Mouse (Mus musculus): Measurements from ENCODE around the gene Slc17a3. TPM values are rescaled to one million over a fixed set of nuclear protein-coding genes. Genes with fewer than 3 reads are reported as not detected.

Slc17a3 gene
- polyA plus RNA-seq, 1 experiment from 2014 or later = not detected

GRCm38 (mm10) chr13:23889011-23889605 lies 49.9 kb downstream of the Slc17a3 start:
- H3K9ac ChIP-seq (replicated peaks; ENCODE audit: low read length) = no peak overlapping the region
- ATAC-seq (ENCODE audit: low FRiP score, low TSS enrichment) = no peak
- H3K4me2 ChIP-seq (ENCODE audit: low read length) = no peak overlapping the region
- no peak overlapping the region for H3K4me3 ChIP-seq (replicated peaks; ENCODE audit: low read depth, low read length)
- H3K27me3 ChIP-seq (ENCODE audit: control insufficient read depth, insufficient read depth, low read length) = no peaks in the 10 kb centered on the region
- H3K36me3 ChIP-seq (ENCODE audit: control insufficient read depth, insufficient read depth, low read length) = no peaks in the 10 kb centered on the region
- no peaks in the 10 kb centered on the region for H3K9me3 ChIP-seq (ENCODE audit: control insufficient read depth, low read length)
- DNase-seq = no peak
- 90% methylated on average over 6 of the region's 6 CpGs for WGBS
- no peak overlapping the region for H3K27ac ChIP-seq (replicated peaks; ENCODE audit: low read depth, low read length)
- no peaks in the 10 kb centered on the region for H3K4me1 ChIP-seq (ENCODE audit: control insufficient read depth, insufficient read depth, low read length)

GRCm38 (mm10) chr13:23892592-23893268 lies 53.5 kb downstream of the Slc17a3 start:
- ATAC-seq (ENCODE audit: low FRiP score, low TSS enrichment) (peak; percentile 11; the same call in 1 of the 2 replicates), DNase-seq (peak; percentile 44)
- WGBS = 8% methylated on average over 9 of the region's 9 CpGs
- Histone ChIP-seq H3K27ac (replicated peaks; ENCODE audit: low read depth, low read length) (no peak overlapping the region), H3K27me3 (ENCODE audit: control insufficient read depth, insufficient read depth, low read length) (no peaks in the 10 kb centered on the region), H3K9ac (replicated peaks; ENCODE audit: low read length) (no peak overlapping the region), H3K9me3 (ENCODE audit: control insufficient read depth, low read length) (no peaks in the 10 kb centered on the region), H3K4me3 (replicated peaks; ENCODE audit: low read depth, low read length) (no peak overlapping the region), H3K36me3 (ENCODE audit: control insufficient read depth, insufficient read depth, low read length) (no peaks in the 10 kb centered on the region), H3K4me2 (ENCODE audit: low read length) (peak overlapping the region; percentile 2; the same call in 1 of the 2 replicates), H3K4me1 (ENCODE audit: control insufficient read depth, insufficient read depth, low read length) (no peaks in the 10 kb centered on the region)

GRCm38 (mm10) chr13:23893269-23893593 lies 54.0 kb downstream of the Slc17a3 start:
- Histone ChIP-seq H3K9ac (replicated peaks; ENCODE audit: low read length) (no peak overlapping the region), H3K9me3 (ENCODE audit: control insufficient read depth, low read length) (no peaks in the 10 kb centered on the region), H3K36me3 (ENCODE audit: control insufficient read depth, insufficient read depth, low read length) (no peaks in the 10 kb centered on the region), H3K4me1 (ENCODE audit: control insufficient read depth, insufficient read depth, low read length) (no peaks in the 10 kb centered on the region), H3K27ac (replicated peaks; ENCODE audit: low read depth, low read length) (no peak overlapping the region), H3K27me3 (ENCODE audit: control insufficient read depth, insufficient read depth, low read length) (no peaks in the 10 kb centered on the region), H3K4me3 (replicated peaks; ENCODE audit: low read depth, low read length) (no peak overlapping the region), H3K4me2 (ENCODE audit: low read length) (peak overlapping the region; percentile 2; the same call in 1 of the 2 replicates)
- 5% methylated on average over 4 of the region's 4 CpGs for WGBS
- DNase-seq (peak; percentile 57), ATAC-seq (ENCODE audit: low FRiP score, low TSS enrichment) (peak; percentile 72; the same call in 1 of the 2 replicates)

DNA sequence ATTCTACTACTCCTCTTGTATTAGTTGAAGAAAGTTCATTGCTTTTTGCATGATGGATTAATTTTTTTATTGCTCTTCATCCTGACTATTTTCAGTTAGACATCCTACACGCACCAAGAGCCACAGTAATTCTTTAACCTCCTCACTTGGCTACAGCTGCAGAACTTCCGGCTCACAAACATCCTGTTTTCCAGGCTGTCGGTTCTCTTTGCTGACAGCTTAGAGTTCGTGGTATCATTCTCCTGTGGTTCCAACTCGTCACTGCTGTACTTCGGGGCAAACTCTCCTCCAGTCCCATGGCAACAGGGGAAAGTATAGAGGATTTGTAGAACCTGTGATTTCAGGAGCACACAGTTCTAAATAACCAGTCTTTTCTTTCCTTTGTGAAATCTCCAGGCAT lies 59.0 kb downstream of the Slc17a3 start:
- Histone ChIP-seq H3K36me3 (ENCODE audit: control insufficient read depth, insufficient read depth, low read length) (no peaks in the 10 kb centered on the region), H3K4me2 (ENCODE audit: low read length) (no peak overlapping the region), H3K27me3 (ENCODE audit: control insufficient read depth, insufficient read depth, low read length) (no peaks in the 10 kb centered on the region), H3K9me3 (ENCODE audit: control insufficient read depth, low read length) (no peaks in the 10 kb centered on the region), H3K4me3 (replicated peaks; ENCODE audit: low read depth, low read length) (no peak overlapping the region), H3K9ac (replicated peaks; ENCODE audit: low read length) (no peak overlapping the region), H3K4me1 (ENCODE audit: control insufficient read depth, insufficient read depth, low read length) (no peaks in the 10 kb centered on the region), H3K27ac (replicated peaks; ENCODE audit: low read depth, low read length) (no peak overlapping the region)
- no peak for DNase-seq
- WGBS = 58% methylated on average over 6 of the region's 6 CpGs
- ATAC-seq (ENCODE audit: low FRiP score, low TSS enrichment) = no peak

DNA sequence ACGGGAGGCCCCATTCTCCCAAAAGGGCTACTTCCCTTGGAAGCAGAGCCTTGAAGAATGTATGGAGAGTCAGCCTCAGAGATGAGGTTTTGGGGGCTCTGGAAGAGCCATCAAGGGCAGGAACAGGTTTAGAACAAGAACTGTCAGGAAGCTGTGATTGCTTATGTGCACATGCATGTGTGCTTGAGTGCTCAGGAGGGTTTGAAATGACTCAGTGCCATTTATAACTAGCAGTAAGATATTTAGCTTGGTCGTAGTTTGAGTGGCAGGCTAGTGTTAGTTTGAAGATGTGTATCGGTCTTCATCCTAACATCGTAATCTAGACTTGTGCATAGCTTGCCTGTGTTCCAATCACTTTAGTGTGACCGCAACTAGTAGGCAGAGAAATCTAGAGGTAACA lies 67.7 kb downstream of the Slc17a3 start:
- Histone ChIP-seq H3K27ac (replicated peaks; ENCODE audit: low read depth, low read length) (no peak overlapping the region), H3K4me3 (replicated peaks; ENCODE audit: low read depth, low read length) (no peak overlapping the region), H3K9me3 (ENCODE audit: control insufficient read depth, low read length) (no peaks in the 10 kb centered on the region), H3K27me3 (ENCODE audit: control insufficient read depth, insufficient read depth, low read length) (no peaks in the 10 kb centered on the region), H3K4me2 (ENCODE audit: low read length) (no peak overlapping the region), H3K9ac (replicated peaks; ENCODE audit: low read length) (no peak overlapping the region), H3K36me3 (ENCODE audit: control insufficient read depth, insufficient read depth, low read length) (no peaks in the 10 kb centered on the region), H3K4me1 (ENCODE audit: control insufficient read depth, insufficient read depth, low read length) (no peaks in the 10 kb centered on the region)
- ATAC-seq (ENCODE audit: low FRiP score, low TSS enrichment) (no peak), DNase-seq (no peak)
- 95% methylated on average over 5 of the region's 5 CpGs for WGBS

DNA sequence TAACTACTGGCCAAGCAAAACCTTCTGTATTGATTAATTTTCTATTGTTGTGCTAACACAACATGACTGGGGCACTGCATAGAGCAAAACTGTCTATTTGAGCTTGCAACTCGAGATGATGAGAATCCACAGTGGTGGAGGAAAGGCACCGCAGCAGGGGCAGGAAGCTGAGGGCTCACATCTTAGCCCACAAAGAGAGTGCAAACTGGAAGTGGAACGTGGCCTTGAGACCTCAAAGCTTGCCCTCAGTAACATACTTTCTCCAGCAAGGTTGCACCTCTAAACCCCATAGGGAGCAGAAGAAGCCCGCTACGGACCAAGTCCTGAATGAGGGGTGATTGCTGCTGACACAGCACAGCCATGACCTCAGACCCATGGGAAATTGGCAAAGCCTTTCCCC lies 70.9 kb downstream of the Slc17a3 start:
- no peak for DNase-seq
- Histone ChIP-seq H3K27me3 (ENCODE audit: control insufficient read depth, insufficient read depth, low read length) (no peaks in the 10 kb centered on the region), H3K36me3 (ENCODE audit: control insufficient read depth, insufficient read depth, low read length) (no peaks in the 10 kb centered on the region), H3K4me3 (replicated peaks; ENCODE audit: low read depth, low read length) (no peak overlapping the region), H3K27ac (replicated peaks; ENCODE audit: low read depth, low read length) (no peak overlapping the region), H3K4me1 (ENCODE audit: control insufficient read depth, insufficient read depth, low read length) (no peaks in the 10 kb centered on the region), H3K4me2 (ENCODE audit: low read length) (no peak overlapping the region), H3K9ac (replicated peaks; ENCODE audit: low read length) (no peak overlapping the region), H3K9me3 (ENCODE audit: control insufficient read depth, low read length) (no peaks in the 10 kb centered on the region)
- no peak for ATAC-seq (ENCODE audit: low FRiP score, low TSS enrichment)
- WGBS = 87% methylated on average over 5 of the region's 5 CpGs

Other genes with a start within 250 kb of the Slc17a3 start
- gene Hist1h2be, start 218.3 kb upstream of the Slc17a3 start, polyA plus RNA-seq (2014; fragmentation: Nextera tagmentation; extraction: Ambion mirVana) = 0.72 and 1.4 TPM in 2 replicates
- 4.4 and 8.6 TPM in 2 replicates for gene Hist1h1e, start 216.9 kb upstream of the Slc17a3 start, polyA plus RNA-seq (2014; fragmentation: Nextera tagmentation; extraction: Ambion mirVana)
- 0.57 and 0.67 TPM in 2 replicates for gene Hist1h2ac, start 155.5 kb upstream of the Slc17a3 start, polyA plus RNA-seq (2014; fragmentation: Nextera tagmentation; extraction: Ambion mirVana)
- gene Hist1h2bc, start 155.2 kb upstream of the Slc17a3 start, polyA plus RNA-seq (2014; fragmentation: Nextera tagmentation; extraction: Ambion mirVana) = 13.1 and 17.3 TPM in 2 replicates
- not detected in 2 replicates for gene Hist1h1t, start 143.6 kb upstream of the Slc17a3 start, polyA plus RNA-seq (2014; fragmentation: Nextera tagmentation; extraction: Ambion mirVana)
- gene Hist1h4c, start 141.0 kb upstream of the Slc17a3 start, polyA plus RNA-seq (2014; fragmentation: Nextera tagmentation; extraction: Ambion mirVana) = 2.9 and 4.3 TPM in 2 replicates
- gene Hfe, start 128.6 kb upstream of the Slc17a3 start, polyA plus RNA-seq (2014; fragmentation: Nextera tagmentation; extraction: Ambion mirVana) = 0.77 and 3.9 TPM in 2 replicates
- 5.7 and 9.2 TPM in 2 replicates for gene Hist1h1c, start 100.6 kb upstream of the Slc17a3 start, polyA plus RNA-seq (2014; fragmentation: Nextera tagmentation; extraction: Ambion mirVana)
- gene Hist1h3c, start 93.8 kb upstream of the Slc17a3 start, polyA plus RNA-seq (2014; fragmentation: Nextera tagmentation; extraction: Ambion mirVana) = 1.2 TPM in 2 replicates
- 0.51 TPM in 1 of 2 replicates, not detected in the other for gene Hist1h2bb, start 92.7 kb upstream of the Slc17a3 start, polyA plus RNA-seq (2014; fragmentation: Nextera tagmentation; extraction: Ambion mirVana)
- 11.3 and 13.5 TPM in 2 replicates for gene Hist1h2ab, start 88.3 kb upstream of the Slc17a3 start, polyA plus RNA-seq (2014; fragmentation: Nextera tagmentation; extraction: Ambion mirVana)
- gene Hist1h3b, start 87.2 kb upstream of the Slc17a3 start, polyA plus RNA-seq (2014; fragmentation: Nextera tagmentation; extraction: Ambion mirVana) = 3.5 and 4.0 TPM in 2 replicates
- gene Hist1h4b, start 82.4 kb upstream of the Slc17a3 start, polyA plus RNA-seq (2014; fragmentation: Nextera tagmentation; extraction: Ambion mirVana) = 2.8 and 5.0 TPM in 2 replicates
- 0.47 and 1.1 TPM in 2 replicates for gene Hist1h4a, start 78.2 kb upstream of the Slc17a3 start, polyA plus RNA-seq (2014; fragmentation: Nextera tagmentation; extraction: Ambion mirVana)
- 2.2 TPM in 2 replicates for gene Hist1h3a, start 77.0 kb upstream of the Slc17a3 start, polyA plus RNA-seq (2014; fragmentation: Nextera tagmentation; extraction: Ambion mirVana)
- 0.93 TPM in 1 of 2 replicates, not detected in the other for gene Hist1h1a, start 75.8 kb upstream of the Slc17a3 start, polyA plus RNA-seq (2014; fragmentation: Nextera tagmentation; extraction: Ambion mirVana)
- not detected in 2 replicates for gene Trim38, start 69.5 kb upstream of the Slc17a3 start, polyA plus RNA-seq (2014; fragmentation: Nextera tagmentation; extraction: Ambion mirVana)
- not detected in 2 replicates for gene Slc17a2, start 32.4 kb upstream of the Slc17a3 start, polyA plus RNA-seq (2014; fragmentation: Nextera tagmentation; extraction: Ambion mirVana)
- gene Slc17a1, start 28.3 kb downstream of the Slc17a3 start, polyA plus RNA-seq (2014; fragmentation: Nextera tagmentation; extraction: Ambion mirVana) = not detected in 2 replicates
- not detected in 2 replicates for gene Slc17a4, start 75.6 kb downstream of the Slc17a3 start, polyA plus RNA-seq (2014; fragmentation: Nextera tagmentation; extraction: Ambion mirVana)
- gene Hist1h2ba, start 94.7 kb downstream of the Slc17a3 start, polyA plus RNA-seq (2014; fragmentation: Nextera tagmentation; extraction: Ambion mirVana) = not detected in 2 replicates
- not detected in 2 replicates for gene Hist1h2aa, start 95.0 kb downstream of the Slc17a3 start, polyA plus RNA-seq (2014; fragmentation: Nextera tagmentation; extraction: Ambion mirVana)
- gene Scgn, start 151.8 kb downstream of the Slc17a3 start, polyA plus RNA-seq (2014; fragmentation: Nextera tagmentation; extraction: Ambion mirVana) = 1.9 and 2.7 TPM in 2 replicates

Measured in midbrain, embryonic 14.5 days (tissue).